Mouse (Mus musculus) lung, postnatal 25 days (tissue): ENCODE results near the gene Zmiz1.

Source experiments
- DNase-seq: peaks from one replicate; pipeline ENCODE4 v3.0.0; 2022; ENCODE audit warnings: low spot score

Zmiz1 gene

DNA sequence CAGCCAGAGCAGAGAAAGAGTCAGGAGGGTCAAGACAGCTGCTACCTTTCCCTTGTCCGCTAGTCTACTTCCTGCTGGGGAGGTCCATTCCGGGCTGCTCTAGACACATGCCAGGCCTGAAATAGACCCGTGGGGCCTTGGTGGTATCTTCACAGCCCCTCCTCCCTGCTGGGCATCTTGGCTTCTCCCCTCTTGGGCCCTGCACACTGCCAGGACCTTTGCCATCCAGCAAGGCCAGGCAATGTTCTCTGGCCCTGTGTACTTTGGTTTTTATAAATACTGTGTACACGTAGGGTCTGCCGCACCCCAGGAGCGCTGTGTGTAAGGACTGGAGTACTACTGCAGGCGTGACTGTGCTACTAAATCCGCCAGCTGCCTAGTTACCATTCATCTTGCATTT lies 54.5 kb downstream of the Zmiz1 start:
- DNase-seq: no peak

DNA sequence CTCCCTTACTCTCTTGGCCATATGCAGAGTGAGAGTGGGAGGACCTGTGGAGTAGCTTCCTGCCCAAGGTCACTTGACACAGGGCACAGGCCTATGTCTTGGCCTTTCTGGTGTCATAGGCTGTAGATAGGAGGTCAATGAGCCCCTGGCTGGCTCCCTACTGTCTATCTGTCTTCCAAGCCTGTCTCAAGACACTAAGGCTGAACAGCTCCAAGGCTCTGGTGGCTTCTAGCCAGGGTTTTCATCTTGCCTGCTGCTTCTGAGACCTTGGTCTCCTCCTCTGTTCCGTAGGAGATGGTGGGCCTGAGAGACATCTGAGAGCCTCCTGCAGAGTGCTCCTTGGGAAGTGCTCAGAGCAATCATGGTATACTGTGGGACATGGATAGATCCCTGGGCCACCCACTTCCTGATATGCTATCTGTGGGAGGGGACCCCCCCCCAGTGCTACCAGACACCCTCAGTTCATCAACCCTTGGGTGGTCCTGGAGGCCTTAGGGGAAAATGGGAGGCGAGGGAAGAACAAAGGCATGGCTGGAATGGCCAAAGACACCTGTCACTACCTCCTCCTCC lies 56.0 kb downstream of the Zmiz1 start:
- no peak for DNase-seq

DNA sequence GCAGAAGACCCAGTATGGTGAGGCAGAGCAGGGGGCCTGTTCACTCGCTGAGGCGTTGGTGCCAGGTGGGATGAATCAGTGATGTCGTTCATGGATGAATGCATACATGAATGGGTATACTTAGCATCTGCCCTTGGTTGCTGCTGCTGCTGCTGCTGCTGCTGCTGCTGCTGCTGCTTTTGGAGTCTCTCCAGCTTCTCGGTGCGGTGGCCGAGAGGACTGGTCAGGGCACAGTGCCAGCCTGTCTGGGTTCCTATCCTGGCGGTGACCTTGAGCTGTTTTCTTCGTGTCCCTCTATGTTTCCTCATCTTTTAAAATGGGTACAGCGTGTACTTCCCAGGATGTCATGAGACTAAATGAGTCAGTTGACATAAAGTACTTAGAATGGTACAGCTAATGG lies 56.9 kb downstream of the Zmiz1 start:
- DNase-seq: peak; percentile 80

DNA sequence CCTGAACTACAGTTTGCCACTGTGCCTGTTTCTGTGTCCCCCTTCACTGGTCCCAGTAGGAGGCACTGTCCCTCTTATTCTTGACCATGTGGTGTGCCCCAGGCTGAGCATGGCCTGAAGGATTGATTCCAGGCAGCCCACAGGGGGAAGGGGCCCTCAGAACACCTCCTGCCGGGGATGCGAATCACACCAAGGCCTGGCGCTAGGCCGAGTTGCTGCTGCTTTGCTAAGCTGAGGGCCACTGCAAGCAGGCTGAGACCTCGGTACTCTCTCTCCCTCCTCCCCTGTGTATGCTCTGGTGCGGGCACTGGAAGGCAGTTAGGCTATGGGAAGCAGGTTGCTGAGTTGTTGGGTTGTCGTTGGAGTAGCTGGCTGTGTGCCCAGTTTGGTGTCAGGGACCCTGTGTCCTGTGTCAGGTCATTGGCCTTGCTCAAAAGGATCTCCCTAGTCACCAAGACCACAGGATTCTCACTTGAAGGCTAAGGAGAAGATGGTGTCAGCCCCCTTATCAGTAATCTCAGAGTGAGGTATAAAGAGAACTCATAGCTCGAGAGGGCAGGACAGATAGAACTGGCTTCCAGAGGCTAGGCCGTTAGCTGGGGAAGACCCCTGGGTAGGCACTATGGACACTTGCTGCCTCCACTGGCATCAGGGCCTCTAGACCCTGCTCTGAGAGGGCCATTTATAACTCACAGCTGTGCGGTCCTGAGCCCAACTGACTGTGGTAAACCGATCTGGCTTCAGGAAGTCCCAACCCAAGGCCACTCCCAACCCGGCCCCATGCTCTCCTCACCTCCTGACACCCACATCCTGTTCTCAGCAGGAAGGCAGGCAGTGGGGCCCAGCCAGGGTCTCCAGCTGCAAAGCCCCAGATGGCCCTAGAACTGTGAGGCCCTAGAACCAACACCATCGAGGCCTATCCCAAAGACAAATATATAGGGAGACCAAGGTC lies 57.9 kb downstream of the Zmiz1 start:
- peak; percentile 79 for DNase-seq

DNA sequence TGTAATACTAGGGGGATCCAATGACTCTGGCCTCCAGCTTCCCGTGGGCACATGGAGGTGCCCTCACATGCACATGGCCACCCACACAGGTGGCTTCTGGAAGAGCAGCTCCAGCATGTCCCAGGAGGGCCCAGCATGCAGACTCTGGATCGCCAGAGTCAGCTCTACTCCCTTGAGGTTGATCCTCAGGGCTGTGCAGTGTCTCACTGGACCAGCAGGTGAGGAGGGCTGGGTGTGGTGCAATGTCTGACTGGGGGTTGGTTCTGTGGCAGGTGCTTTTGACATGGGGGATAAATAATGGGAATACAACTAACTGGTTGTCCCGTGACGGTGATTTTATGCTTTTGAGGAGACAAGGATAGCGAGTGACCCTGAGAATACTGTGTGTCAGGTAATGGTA lies 59.7 kb downstream of the Zmiz1 start:
- no peak for DNase-seq

DNA sequence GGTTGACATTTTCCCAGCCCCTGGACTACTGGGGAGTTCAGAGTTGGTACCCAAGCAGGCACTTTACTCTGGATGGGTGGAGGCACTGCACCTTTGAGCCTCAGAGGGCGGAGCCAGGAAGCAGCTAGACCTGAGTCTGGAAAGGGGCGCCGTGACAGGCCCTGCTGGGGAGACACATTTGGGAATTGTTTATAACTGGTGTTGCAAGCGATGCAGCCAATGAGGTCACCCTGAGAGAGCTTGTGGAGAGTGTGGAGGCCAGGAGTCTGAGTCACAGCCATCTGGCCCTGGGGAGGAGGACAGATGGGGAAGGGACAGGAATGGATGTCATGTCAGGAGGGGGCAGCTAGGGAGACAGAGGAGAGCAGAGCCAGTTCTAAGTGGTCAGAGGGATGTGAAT lies 60.7 kb downstream of the Zmiz1 start:
- DNase-seq: no peak

DNA sequence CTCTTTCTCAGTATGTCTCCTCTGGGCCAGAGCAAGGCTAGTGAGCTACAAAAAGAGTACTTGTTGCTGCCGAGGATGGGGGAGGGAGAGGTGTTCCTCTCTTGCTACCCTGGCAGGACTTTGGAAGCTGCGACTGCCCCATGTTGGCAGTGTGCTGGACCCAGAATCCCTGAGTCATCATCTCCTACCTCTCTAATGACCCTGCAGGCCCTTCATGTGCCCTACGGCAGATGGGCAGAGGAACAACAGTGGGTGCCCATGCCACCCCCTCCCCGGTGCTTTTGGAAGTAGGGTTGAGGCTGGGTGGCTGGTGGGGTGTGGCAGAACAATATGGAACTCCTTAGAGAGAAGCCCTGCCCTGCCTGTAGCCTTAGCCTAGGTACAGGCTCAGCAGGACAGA lies 61.6 kb downstream of the Zmiz1 start:
- no peak for DNase-seq

DNA sequence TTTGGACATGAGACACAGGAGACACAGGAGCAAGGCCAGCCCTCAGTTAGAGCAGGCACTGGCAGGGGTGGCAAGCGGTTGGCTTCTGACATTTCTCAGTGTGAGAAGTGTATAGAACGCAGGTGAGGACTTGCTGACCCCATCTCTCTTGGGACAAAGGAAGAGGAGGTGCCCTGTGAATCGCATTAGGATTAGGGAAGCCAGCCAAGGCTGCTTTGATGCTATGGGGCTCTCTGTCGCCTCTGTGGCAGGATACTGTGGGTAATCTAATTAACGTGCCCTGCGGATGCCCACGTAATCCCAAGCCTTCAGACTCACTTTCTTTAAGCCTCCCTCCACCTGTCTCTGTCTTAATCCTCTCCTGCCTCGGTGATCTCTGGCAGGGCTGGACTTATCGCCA lies 62.0 kb downstream of the Zmiz1 start:
- no peak for DNase-seq

DNA sequence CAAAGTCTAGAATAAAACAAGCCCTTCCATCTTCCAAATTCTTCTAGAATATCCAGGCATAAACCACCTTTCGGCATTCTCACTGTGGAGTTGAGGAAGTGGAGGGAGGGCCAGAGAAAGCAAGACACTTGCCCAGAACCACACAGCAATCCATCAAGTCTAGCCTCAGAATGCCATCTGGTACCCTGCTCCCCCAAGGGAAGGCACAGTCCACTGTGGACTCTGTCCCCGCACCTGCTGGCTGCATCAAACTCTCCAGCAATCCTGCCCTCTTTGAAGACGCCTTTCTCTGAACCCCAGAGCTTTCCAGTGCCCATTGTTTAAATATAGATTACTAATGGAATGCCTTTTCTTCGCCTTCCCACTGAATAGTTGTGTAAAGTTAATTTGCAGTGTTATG lies 62.5 kb downstream of the Zmiz1 start:
- no peak for DNase-seq

DNA sequence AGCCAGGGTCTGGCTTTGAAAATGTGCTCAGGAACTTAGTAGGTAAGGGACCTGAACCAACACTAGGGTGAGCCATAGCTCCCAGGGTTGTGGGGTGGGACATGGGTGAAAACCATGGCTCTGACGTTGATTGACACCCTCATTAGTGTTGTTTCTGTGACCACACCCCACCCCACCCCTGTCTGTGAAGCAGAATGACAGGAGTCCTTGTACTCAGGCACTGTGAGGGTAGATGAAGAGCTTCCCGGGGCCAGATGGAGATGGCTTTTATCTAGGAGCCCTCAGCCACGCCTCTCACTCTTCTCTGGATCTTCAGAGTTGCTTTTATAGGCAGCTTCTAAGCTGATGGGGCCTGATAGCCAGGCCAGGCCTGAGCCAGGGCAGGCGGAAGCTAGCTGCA lies 63.4 kb downstream of the Zmiz1 start:
- no peak for DNase-seq

DNA sequence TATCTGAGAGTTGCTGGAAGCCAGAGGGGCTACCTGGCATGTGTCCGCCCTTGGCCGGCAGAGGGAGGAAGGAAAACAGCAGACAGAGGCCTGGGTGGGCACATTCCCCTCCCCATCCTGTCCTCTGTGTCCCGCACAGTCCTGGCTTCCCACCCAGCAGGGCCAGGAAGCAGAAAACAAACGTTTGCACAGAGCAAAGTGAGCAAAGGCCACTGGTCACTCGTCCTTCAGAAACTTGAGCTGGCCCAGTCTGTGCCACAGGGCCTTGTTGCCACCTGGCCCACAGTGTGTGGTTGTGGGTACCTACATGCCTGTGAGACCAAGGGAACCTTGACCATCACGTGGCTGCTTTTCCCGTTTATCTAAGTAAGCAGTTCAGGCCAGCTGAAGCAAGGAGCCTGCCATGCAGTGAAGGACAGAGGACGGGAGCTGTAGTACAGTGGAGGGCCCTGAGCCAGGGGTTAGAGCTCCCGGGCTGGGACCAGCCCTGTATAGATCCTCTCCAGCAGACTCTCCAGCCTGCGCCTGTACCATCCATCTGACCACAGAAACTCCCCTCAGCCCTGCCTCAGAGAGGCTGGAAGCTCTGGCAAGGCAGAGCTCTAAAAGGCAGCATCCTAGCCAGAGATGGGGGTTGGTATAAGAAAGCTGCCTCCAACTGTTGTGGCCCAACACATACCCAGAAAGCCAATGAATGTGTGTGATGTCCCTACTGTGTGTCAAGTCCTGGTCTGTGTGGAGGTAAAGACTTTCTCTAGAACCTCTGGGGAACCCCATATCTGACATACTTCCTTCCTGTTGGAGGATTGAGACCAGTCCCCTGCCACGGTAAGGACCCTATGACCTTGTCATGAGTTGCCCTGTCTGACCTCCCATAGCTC lies 64.5 kb downstream of the Zmiz1 start:
- no peak for DNase-seq

DNA sequence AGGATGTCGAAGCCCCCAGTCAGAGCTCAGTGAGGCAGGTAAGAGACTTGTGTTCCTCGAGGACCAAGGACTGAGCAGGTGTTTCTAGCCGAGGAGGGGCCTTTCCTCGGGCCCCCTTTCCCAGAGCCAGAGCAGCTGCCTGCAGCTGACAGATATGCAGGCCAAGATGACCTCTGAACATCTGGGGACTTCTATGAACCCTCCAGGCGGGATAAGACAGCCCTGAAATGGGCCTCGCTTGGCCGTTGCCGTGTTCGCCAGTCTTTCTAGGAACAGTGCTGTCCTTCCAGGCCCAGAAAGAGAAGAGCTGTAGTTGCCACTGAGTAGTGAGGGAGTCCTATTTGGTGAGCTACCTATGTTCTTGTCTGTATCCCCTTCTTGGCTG lies 65.1 kb downstream of the Zmiz1 start:
- DNase-seq: no peak

DNA sequence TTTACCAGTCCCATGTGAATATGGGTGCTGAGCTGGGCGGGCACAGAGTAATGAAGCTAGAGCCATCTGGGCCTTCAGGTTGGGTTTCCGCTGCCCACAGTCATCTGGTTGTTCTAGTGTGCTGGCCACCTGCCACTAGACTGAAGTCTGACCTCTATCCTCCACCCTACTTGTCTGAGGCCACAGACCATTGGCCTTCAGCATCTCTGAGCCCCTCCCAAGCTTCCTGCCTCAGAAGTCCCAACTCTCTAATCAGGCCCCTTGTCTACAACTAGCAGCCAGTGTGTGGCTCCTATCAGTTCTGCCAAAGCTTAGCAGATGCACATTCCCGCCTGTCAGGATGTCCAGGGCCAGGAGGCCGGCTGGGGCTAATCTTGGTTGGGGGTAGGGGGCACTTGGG lies 65.9 kb downstream of the Zmiz1 start:
- no peak for DNase-seq

DNA sequence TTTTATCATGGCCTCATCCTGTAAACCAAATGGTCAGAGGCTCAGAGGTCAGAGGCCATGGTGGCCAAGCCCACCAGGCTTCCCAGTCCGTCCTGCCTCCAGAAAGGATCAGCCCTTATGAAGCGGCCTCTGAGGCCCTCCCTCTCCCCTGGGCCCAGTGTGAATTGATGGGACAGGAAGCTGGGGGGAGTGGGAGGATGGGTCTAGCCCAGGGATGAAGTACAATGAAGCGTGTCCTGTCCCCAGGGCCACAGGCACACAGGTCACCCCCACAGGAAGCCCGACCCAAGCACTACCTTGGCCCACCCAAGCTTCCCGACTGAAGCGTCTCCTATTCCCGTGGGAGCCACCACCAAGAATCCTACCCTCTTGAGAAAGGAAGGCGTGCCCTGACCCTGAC lies 66.7 kb downstream of the Zmiz1 start:
- peak; percentile 67 for DNase-seq

DNA sequence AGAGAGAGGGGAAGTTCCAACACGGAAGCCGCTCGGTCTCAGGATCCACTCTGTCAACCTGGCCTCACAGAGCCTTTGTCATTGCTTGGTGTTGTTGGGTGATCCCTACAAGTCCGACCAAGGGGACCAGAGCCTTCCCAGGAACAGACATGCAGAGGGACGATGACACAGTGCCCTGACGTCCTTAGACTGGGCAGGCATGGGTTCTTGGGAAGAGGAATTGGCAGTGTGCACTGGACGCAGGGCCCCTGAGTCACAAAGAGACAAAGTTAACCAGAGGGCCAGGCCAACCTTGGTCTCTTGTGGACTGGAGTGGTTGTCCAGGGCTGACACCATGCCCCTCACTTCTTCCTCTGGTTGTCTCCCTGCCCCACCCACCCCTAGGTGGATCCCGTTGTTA lies 67.9 kb downstream of the Zmiz1 start:
- DNase-seq: no peak

DNA sequence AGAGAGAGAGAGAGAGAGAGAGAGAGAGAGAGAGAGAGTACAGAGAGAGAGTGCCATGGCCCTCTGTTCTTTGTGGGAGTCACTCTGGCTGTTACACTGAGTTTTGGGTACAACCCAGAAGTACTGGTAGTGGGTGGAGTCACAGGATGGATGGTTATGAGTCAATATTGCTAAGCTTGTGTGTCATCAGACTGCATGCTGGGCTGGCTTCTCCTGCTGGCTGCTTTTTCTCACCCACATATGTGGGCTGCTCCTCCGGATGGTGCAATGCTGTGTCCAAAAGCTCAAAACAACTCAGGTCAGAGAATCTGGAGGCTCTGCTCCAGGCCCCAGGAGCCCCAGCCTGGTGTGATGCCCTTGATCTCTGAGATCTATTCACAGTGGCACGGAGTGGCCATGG lies 68.3 kb downstream of the Zmiz1 start:
- DNase-seq: peak; percentile 83

DNA sequence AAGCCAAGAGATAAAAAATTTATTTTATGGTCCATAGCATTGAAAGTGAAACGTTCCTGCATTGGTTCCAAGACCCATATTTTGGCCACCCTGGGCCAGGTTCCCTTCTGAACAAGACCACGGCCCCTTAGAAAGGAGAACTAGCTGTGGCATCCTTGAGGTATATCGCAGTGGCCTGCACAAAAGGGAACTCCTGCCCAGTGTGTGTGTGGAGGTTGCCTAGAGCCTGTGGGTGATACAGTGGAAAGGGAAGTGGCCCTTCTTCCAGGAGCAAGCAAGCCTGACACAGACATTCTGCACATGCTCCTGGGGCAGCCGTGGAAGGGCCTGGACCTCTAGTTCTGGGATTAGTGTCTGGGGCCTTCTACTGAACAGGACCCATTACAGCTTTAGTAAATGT lies 71.4 kb downstream of the Zmiz1 start:
- DNase-seq: no peak

DNA sequence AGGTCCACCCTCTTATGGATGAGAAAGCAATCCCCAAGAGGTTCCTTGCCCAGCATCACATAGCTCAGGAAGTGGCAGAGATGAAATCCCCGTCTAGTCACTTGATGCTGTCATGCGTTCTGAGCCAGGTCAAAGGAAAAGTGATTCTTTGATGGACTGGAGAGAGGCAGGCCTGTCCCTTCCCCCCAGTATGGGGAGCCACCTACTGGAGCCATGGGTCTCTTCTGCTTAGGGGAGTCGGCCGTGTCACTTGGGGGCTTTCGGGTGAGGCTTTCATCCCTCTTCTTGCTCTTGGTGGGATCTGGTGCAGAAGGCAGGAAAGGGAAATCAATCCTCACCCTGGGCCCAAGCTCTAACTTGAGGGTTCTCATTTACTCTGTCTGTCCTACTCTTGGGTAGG lies 71.8 kb downstream of the Zmiz1 start:
- no peak for DNase-seq

DNA sequence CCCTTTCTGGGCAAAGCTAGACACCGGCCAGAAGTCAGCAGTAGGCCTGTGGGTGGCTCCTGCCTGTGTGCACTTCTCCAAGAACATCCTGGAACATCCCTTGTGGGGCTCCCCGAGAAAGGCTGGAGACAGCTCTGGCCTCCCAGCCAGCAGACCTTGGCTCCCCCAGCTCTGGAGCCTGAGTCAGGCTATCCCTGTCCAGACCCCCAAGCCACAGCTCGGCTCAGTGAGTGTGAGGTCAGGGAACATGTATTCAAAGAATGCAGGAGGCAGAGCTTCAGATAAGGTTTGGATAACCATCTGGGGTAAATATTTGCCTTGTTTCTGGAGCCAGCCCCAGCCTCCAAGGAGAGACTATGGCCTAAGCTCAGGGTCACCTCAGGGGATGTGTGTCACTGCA lies 74.0 kb downstream of the Zmiz1 start:
- DNase-seq: peak; percentile 79

DNA sequence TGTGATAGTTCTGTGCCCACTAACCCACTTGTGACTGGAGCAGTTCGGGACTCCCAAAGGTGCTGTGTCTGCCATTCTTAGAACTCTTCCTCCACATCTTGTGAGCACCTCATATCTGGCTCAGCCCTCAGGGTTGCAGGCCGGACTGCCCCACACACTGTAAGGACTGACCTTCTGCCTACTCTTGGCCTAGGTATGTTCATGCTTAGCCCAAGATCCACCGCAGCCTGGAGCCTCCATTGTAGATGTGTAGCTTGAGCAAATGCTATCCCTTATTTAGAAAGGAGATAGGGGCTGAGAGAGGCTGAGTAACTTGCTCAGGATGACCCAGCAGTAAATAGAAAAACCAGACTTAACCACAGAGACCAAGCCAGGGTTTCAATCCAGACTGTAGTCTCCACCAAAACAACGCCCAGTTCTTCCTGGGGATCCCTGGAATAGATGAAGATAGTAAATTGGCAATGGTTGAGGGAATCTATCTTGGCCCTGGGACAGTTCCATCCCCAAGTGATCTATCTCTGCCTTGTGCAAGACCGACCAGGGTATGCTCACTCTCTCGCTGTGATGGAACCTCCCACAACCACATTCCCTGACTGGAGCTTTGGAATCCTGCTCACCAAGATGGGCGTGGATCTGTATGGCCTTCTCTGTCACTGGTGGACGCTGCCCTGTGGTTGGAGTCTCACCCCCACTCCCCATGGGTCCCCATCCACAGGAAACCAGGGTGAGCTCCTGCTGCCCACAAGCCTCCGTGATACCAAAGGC lies 74.8 kb downstream of the Zmiz1 start:
- DNase-seq: no peak

DNA sequence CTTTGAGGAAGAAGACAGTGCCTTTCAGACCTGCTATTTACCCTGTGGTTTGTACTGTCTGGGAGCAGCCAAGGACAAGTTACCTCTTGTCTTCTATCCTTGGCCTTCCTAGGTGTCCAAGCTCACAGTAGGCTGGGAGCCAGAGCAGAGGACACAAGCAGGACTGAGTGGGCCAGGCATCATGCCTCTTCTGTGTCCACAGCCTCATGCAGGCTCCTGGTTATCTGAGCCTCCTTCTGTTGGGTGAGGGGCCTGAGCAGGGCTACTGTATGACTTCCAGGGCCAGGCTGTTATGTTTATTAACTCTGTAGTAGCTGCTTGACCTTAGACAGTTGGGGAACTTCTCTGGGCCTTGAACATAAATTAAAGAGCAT lies 75.4 kb downstream of the Zmiz1 start:
- no peak for DNase-seq

DNA sequence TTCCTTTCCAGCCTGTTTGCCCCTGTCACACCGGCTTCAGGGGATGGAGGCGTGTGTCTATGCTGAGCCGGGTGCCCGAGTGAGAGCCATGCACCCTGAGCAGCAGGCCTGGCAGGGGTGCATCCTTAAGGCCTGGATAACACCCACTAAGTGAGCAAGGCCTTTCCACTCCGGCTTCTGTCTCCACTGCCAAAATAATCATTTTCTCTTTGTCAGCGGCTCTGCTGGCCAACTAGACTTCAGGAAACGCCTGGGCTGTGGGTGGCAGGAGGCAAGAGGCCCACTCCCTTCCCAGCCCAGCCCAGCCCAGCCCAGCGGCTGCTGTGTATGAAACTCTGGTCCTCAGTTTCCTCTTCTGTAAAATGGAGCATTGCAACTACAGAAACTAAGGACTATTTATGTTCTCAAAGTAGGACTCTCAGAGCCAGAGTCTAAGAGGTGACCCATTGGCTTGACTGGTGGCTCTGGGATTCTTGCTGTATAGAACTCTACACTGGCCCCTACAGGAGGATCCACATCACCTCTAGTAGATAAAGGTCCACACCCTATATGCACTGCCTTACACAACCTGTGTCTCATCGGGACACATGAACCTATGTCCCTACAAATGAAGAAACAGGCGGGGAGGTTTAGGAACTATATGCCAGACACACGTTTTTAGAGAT lies 76.1 kb downstream of the Zmiz1 start:
- DNase-seq: no peak
